Mouse (Mus musculus) adrenal gland, postnatal 36 days (tissue): ENCODE results near the gene Gm20441. TPM values are rescaled to one million over a fixed set of nuclear protein-coding genes. Genes with fewer than 3 reads are reported as not detected.
A peak's percentile ranks its signal among the peaks of the same experiment; 100 is the strongest.
"Not testable (repeated sequence)": the region's sequence is repeated elsewhere in the genome, so short reads cannot be mapped to it uniquely, and the experiment has no call there.

Source experiments
- DNase-seq, 2 experiments: peaks; one replicate each; pipeline ENCODE4 v3.0.0; 2021; ENCODE audit warnings: mixed read lengths in 1 of 2
- total RNA-seq, 2 experiments: library from RNA; stranded (reverse); gene quantifications; 2 replicates each; pipeline ENCODE4 v1.2.3; 2021

Gm20441 gene
- total RNA-seq, 2 experiments from 2014 or later = 0.53 TPM; not detected in 1

GRCm38 (mm10) chr10:75779206-75780174 is 1.3 kb downstream of the Gm20441 start:
- peak in 1 of 2 experiments; percentile 18 for DNase-seq

GRCm38 (mm10) chr10:75777885-75778284 is 2.9 kb downstream of the Gm20441 start:
- DNase-seq = no peak

GRCm38 (mm10) chr10:75776562-75776961 is 4.2 kb downstream of the Gm20441 start:
- no peak for DNase-seq

GRCm38 (mm10) chr10:75774587-75774986 is 6.2 kb downstream of the Gm20441 start:
- DNase-seq = no peak

- no peak for DNase-seq
Observed at GRCm38 (mm10) chr10:75774102-75774501, 6.7 kb downstream of the Gm20441 start.

GRCm38 (mm10) chr10:75772795-75773664 is 7.7 kb downstream of the Gm20441 start, which contains the start of gene Ddt:
TSS of gene Ddt (minus strand) at chr10:75773414.
- peak; percentile 90 to 93 for DNase-seq

GRCm38 (mm10) chr10:75767756-75768155 is 13.0 kb downstream of the Gm20441 start:
- DNase-seq = not testable (repeated sequence)

- DNase-seq = no peak
Observed at GRCm38 (mm10) chr10:75766856-75767255, 13.9 kb downstream of the Gm20441 start.

- DNase-seq = peak; percentile 66 to 76
Observed at GRCm38 (mm10) chr10:75764519-75765473, 16.0 kb downstream of the Gm20441 start.

- peak; percentile 97 to 98 for DNase-seq
Observed at GRCm38 (mm10) chr10:75763682-75764518, 16.9 kb downstream of the Gm20441 start, which contains the start of gene Cabin1. TSS of gene Cabin1 (minus strand) at chr10:75764341.

- DNase-seq = no peak
Observed at GRCm38 (mm10) chr10:75762413-75762812, 18.3 kb downstream of the Gm20441 start.

GRCm38 (mm10) chr10:75760311-75760710 is 20.4 kb downstream of the Gm20441 start:
- no peak for DNase-seq

GRCm38 (mm10) chr10:75756719-75757118 is 24.0 kb downstream of the Gm20441 start:
- DNase-seq = no peak

GRCm38 (mm10) chr10:75744017-75744416 is 36.7 kb downstream of the Gm20441 start:
- peak; percentile 79 to 80 for DNase-seq

- DNase-seq = no peak
Observed at GRCm38 (mm10) chr10:75743369-75743768, 37.4 kb downstream of the Gm20441 start.

GRCm38 (mm10) chr10:75740866-75741265 is 39.9 kb downstream of the Gm20441 start:
- peak; percentile 27 to 49 for DNase-seq

- no peak for DNase-seq
Observed at GRCm38 (mm10) chr10:75725449-75725848, 55.3 kb downstream of the Gm20441 start.
